Mouse (Mus musculus): ENCODE data around the gene Sapcd2.
A peak's percentile ranks its signal among the peaks of the same experiment; 100 is the strongest.

The Sapcd2 gene

DNA sequence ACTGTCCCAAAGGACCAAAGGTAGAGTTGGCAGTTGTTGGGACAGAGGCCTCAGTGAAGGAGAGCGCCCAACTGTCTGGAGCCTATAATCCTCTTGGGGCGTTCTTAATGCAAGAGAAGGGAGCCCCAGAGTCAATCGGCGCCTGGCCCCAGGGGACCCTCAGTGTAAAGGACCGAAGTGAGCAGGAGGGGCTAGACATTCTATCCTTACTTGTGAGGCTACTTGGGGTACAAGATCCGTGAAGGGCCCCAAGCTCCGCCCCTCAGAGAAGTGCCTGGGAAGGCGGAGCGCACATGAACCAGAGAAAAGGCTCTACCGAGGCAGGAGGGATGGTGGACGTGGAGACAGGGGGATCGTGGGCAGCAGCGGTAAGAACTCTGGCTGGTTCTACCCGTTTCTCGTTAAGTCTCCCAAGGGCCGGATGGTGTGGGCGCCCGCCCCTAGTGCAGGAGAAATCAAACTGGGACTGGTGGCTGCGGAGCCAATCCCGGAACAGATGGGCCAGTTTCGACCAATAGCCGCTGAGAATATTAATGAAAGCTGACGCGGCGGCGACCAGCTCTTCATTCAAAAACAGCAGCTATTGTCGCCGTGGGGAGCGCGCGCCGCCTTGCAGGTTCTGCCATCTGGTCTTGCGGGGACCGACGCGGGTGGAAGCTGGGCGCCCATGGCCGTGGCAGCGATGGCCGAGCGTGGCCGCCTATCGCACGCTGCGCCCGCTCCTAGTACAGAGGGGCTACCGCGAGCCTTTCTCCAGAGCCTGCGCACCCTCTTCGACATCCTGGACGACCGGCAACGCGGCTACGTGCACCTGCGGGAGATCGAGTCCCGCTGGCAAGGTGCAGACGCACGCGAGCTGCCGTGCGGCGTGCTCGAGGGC lies at the start of gene Sapcd2:
Gene Sapcd2 (plus strand): TSS at position 558 of the 880 bp plus-strand sequence.
- DNase-seq (ENCODE audit: low spot score), result peak; percentile 92

- no peak for DNase-seq (ENCODE audit: low spot score)
These were observed 46.1 kb upstream of the Sapcd2 start for GRCm38 (mm10) chr2:25326036-25326435.

DNA sequence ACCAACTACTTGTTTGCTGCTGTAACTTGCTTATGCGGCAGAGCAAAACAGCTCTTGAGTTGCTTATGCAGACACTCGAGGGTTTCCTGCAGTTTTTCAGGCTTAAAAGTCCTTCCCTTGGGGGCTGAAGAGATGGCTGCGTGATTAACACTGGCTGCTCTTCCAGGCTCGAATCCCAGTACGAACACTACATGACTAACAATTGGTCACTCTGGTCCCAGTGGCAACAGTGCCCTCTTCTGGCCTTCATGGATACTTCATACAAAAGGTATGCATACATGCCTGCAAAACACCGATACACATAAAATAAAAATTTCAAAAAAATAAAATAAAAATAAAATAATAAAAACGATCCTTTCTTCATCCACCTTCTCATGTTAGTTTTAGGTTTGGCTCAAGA lies 43.7 kb upstream of the Sapcd2 start:
- DNase-seq (ENCODE audit: low spot score), result peak; percentile 59

DNA sequence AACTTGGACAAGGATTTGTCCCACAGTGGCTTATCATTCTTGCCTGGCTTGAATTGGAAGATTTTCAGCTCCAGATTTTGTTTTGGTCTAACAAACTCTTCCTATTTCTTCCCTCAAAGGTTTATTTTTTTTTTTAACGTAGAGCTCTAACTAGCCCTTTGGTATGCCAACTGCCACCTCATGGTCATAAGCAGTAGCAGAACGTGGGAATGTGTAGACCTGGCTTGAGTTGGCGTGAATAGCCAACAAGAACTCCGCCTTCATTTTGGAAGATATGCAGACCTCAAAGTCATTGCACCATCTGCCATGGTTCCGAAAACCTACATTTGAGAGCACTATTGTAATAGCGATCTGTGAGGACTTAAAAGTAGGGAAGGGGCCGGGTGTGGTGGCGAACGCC lies 40.7 kb upstream of the Sapcd2 start:
- DNase-seq (ENCODE audit: low spot score), result no peak

DNA sequence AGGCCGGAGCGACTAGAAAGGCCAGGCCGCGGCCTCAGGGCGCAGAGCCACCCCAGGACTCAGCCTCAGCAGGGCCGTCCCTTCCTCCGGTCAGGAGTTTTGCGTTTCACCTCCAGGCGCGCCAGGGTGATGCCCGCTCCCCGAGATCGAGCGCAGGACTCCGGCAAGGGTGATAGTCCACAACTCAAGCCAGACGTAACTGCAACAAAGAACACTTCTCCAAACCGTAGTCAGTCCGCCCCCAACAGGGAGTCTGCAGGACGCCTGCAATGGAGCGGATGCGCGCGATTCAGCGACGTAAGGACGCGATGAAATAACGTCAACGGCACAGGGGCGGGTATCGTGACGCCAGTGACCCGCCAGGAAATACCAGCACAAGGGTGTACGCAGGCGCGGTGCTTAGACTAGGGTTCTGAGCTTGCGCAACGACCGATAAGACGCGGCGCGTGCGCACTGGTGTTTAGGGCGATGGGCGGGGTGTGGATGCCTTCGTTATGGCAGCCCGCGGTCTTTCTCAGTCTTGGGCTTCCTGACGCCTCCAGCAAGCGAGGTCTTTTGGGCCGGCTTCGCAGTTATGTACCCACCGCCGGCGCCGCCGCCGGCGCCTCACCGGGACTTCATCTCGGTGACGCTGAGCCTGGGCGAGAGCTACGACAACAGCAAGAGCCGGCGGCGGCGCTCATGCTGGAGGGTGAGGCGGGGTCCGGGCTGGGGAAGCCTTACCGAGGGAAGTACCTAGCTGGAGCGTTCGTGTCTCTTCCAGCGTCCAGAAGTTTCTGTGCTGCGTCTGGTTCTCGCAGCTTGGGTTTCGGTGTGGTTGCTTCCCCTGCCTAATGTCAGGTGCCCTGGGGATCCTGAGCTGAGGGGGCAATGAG lies 39.6 kb upstream of the Sapcd2 start, which contains the start of gene Man1b1:
Gene Man1b1 (plus strand): TSS at position 53 of the 875 bp plus-strand sequence.
- peak; percentile 100 for DNase-seq (ENCODE audit: low spot score)

- no peak for DNase-seq (ENCODE audit: low spot score)
These were observed 38.6 kb upstream of the Sapcd2 start for GRCm38 (mm10) chr2:25333569-25333968.

DNA sequence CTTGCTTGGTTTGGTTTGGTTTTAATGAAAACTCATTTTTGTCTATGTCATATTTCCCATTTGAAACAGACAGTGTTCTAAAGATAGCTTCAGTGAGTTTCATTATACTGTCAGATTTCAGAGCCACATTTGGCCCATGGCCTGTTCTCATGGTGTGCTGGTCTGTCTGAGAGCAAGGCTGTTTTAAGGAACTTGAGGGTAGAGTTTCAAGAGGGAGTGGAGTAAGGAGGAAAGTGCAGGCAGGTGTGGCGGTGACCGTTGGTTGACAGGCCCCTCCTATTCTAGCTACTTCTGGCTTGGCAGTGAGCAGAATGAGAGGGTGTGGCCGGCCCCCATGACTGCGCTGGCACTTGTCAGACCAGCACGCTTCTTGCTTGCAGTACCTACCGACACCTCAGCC lies 33.8 kb upstream of the Sapcd2 start:
- no peak for DNase-seq (ENCODE audit: low spot score)

DNA sequence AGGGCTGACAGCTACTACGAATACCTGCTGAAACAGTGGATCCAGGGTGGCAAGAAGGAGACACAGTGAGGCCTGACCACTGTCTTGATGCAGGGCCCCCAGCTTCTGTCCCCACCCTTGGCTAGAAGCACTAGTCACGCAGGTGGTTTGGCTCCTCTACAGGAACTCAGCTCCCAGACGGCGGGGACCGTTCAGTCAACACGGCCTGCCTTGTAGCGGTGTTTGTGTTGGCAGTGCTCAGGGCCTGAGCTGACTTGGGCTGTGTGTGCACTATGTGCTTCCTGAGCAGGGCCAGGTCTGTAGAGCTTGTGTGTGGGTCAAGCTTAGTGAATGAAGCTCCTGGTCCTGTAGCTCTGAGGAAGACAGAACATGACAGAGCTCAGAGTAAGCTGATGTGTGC lies 24.0 kb upstream of the Sapcd2 start:
- DNase-seq (ENCODE audit: low spot score), result no peak

DNA sequence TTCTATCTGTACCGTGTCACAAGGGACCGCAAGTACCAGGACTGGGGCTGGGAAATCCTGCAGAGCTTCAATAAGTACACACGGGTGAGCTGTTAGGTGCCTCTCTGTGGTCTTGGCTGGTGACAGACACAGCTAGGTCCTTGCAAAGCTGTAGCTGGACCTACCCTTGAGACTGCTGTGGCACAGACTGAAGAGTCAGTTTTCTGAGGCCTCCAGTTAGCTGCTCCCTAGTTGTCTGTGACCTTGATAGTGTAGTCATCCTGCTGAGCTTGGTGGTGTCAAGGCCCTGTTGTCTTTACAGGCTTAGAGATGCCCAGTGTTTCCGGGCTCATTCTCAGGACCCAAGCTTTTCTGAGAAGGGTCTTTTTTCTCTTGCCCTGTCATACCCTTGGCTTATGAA lies 22.6 kb upstream of the Sapcd2 start:
- DNase-seq (ENCODE audit: low spot score), result no peak

- DNase-seq (ENCODE audit: low spot score), result no peak
These were observed 21.4 kb upstream of the Sapcd2 start for GRCm38 (mm10) chr2:25350701-25351100.

GRCm38 (mm10) chr2:25354211-25354610 lies 17.9 kb upstream of the Sapcd2 start:
- DNase-seq (ENCODE audit: low spot score), result no peak

GRCm38 (mm10) chr2:25355419-25356066 lies 16.6 kb upstream of the Sapcd2 start:
- no peak for DNase-seq (ENCODE audit: low spot score)

DNA sequence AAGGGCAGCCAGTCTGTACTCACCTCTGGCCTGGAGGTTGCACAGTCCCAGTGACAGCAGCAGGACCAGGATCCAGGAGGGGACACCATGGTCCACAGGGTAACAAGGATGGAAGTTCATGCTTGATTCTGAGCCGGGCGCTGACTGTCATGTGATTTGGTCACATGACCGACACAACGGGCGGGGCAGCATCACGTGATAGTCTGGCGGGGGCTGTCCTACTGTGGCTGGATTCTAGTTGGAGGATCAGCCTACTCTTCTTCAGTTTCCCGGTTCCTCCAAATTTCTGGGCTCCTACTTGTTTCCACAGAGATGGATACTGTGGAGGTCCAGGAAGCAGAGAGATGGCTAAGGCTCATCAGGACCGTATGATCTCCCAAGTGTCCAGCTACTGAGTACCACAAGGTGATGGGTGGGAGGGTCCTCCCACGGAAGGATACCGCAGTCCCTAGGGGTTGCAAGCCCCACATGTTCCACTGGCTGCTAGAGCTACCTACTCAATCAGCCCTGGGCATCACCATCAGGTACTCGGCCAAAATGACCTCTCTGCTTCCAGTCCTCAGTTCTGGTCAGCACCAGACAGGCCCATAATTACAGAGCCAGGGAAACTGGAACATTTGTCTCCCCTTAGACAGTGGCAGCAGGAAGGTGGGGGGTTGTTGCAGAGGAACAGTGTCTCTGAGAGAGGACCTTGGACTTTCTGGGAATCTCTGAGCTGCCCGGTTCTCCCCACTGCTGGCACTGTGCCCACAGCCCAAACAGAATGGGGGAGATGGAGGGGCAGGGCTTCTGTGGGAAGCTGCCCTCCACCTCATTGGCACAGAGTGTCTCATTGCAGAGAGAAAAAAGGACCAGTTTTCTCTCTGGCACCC lies 15.7 kb upstream of the Sapcd2 start, which contains the start of gene Dpp7:
Gene Dpp7 (minus strand): TSS at position 152 of the 872 bp plus-strand sequence.
- DNase-seq (ENCODE audit: low spot score), result peak; percentile 84

DNA sequence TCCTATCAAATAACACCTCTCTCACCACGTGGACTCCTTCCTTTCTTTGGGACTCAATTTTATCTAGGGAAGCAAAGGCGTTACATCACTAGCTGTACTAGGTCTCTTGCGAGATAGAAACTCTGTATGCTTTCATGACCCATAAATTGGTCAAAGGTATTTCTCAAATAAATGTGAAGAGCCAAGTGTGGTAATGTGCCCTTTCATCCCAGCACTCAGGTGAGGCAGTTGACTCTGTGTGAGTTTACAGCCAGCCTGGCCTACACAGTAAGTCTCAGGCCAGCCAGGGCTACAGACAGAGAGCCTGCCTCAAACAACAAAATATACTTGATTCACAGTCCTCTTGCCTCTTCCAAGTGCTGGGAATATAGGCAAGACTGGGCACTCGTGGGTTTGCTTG lies 12.3 kb upstream of the Sapcd2 start:
- DNase-seq (ENCODE audit: low spot score), result no peak

DNA sequence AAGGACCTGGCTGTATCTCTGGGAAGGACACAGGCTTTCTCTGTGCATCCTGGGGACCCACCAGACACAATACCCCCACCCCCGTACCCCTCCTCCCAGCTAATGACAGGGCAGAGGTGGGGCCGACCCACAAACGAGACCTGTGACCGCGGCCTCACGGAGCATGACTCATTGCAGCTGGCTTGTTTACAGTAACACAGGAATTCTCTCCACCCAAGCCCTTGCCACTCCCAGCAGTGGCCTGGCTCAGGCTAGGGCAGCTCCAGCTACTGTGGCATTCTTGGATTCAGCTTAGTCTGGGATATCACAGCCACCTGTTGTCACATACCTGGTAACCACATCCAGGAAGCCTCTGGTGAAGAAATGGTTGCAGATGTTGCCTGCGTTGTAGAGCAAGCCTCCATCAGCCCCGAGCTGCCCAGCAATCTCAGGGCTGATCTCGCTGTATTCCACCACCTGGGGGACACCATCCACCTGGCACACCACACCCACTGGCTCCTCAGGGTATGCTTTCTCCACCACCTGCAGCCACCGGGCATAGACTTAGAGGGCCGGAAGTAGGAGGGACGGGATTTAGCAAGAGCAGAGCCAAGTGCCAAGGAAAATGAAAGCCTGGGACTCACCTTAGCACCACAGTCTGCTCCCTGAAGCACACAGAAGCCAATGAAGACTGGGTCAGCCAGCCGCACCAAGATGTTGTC lies 8.5 kb upstream of the Sapcd2 start:
- no peak for DNase-seq (ENCODE audit: low spot score)

GRCm38 (mm10) chr2:25364313-25364712 lies 7.8 kb upstream of the Sapcd2 start:
- DNase-seq (ENCODE audit: low spot score), result no peak

DNA sequence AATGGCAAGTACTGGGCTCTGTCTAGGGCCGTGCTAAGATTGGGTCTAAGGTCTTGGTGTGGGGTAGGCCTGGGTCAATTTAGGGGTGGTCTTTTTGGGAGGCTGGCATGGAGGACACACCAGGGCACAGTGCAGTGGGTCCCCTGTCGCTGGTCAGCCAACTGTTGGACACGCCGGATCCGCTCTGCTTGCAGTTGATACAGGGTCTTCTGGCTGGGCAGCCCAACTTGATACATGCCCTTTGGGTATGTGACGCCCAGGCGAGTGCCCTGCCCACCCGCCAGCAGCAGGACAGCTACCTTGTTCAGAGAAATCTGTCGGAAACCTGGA lies 7.4 kb upstream of the Sapcd2 start:
- no peak for DNase-seq (ENCODE audit: low spot score)

DNA sequence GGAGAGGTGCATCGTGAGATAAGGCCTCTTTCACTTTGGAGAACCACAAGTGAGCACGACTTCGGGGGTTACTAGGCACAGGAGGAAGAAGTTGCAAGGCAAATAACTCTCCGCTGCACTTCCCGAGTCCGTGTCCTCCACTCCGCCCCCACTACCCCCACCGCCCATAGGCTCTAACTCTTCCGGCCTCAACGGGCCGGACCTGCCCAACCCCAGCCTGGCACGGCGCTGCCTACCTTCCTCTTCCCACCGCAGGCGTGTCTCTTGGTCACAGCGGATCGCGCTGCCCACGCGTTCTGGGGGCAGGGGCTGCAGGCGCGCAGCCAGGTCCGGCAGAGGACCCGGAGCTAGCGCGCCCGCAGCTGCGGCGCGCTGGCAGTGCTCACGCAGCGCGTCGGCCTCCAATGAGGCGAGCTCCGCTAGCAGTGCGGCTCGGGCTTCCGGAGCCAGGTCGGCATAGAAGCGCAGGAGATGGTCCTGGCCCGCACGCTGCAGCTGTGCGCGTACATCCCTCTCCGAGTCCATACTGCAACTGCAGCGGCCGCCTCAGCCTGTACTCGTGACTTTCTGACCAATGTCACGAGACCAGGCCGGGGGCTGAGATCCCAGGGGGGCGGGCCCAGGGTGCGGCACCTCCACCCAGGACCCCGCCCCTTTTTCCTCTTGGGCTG lies 6.9 kb upstream of the Sapcd2 start, which contains the start of gene Uap1l1:
Gene Uap1l1 (minus strand): TSS at position 592 of the 671 bp plus-strand sequence.
- DNase-seq (ENCODE audit: low spot score), result peak; percentile 70

GRCm38 (mm10) chr2:25369996-25370395 lies 2.1 kb upstream of the Sapcd2 start:
- no peak for DNase-seq (ENCODE audit: low spot score)

Measured in retina, embryonic 14.5 days (tissue).